Mouse (Mus musculus): Measurements from ENCODE around the gene Elp4.

DNA sequence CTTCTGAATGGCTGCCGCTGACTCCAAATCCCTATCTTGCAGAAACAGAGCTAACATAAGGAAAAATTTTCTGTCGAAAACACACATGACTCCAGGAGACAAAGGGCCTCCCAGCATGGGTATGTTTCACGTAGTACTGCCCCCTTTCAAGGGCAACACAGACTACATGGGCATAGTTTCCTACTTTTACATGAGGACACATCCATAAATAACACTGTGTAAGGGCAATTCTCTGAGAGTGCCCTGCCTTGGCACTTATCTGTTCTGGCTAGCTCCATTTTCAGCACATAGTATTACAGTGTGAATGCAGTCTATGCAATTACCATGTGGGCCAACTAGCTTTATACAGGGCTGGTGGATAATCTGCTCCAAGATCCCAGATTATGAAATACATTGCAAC, 89.2 kb downstream of the Elp4 start:
- TF ChIP-seq EP300 (IDR thresholded peaks at IDR 0.05; ENCODE audit: low read depth in 1 of 2, low read length in 2 of 2) (no peak), TAL1 (IDR thresholded peaks at IDR 0.05; ENCODE audit: low read length) (no peak), GATA1 (IDR thresholded peaks at IDR 0.05; ENCODE audit: low read depth, low read length) (no peak), POLR2A (IDR thresholded peaks at IDR 0.05; ENCODE audit: control insufficient read depth in 1 of 2, insufficient read depth in 1 of 2, low read depth in 1 of 2, low read length in 2 of 2, poor library complexity in 1 of 2) (no peak), GABPA (IDR thresholded peaks at IDR 0.05; ENCODE audit: low read depth, low read length) (no peak), HCFC1 (IDR thresholded peaks at IDR 0.05; ENCODE audit: low read depth, low read length) (no peak), E2F4 (IDR thresholded peaks at IDR 0.05; ENCODE audit: borderline replicate concordance, low read depth, low read length) (no peak), TBP (IDR thresholded peaks at IDR 0.05; ENCODE audit: low read depth, low read length) (no peak), ZNF384 (IDR thresholded peaks at IDR 0.05; ENCODE audit: low read depth, low read length) (no peak), CTCF (IDR thresholded peaks at IDR 0.05 in 2 of 3, conservative IDR thresholded peaks at IDR 0.05 in 1 of 3; ENCODE audit: control insufficient read depth in 1 of 3, insufficient read depth in 1 of 3, low read depth in 2 of 3, low read length in 3 of 3, poor library complexity in 1 of 3, severe bottlenecking in 1 of 3) (no peak)

Data from MEL (cell line).